Mouse (Mus musculus) ovary, postnatal 14 days (tissue): ENCODE measurements around the gene Ildr1.

Experiments
- DNase-seq: peaks from one replicate; pipeline ENCODE4 v3.0.0; 2022; ENCODE audit warnings: low spot score

Gene Ildr1

GRCm38 (mm10) chr16:36693818-36694413 is at the start of gene Ildr1:
Ildr1 (plus strand) TSS chr16:36693978.
- DNase-seq: peak; percentile 13

GRCm38 (mm10) chr16:36645124-36645523 is 48.7 kb upstream of the Ildr1 start:
- no peak for DNase-seq

- no peak for DNase-seq
Observed at GRCm38 (mm10) chr16:36649304-36649703, 44.5 kb upstream of the Ildr1 start.

GRCm38 (mm10) chr16:36650511-36650910 is 43.3 kb upstream of the Ildr1 start:
- no peak for DNase-seq

GRCm38 (mm10) chr16:36651174-36651766 is 42.5 kb upstream of the Ildr1 start:
- DNase-seq: no peak

- DNase-seq: no peak
Observed at GRCm38 (mm10) chr16:36655199-36655598, 38.6 kb upstream of the Ildr1 start.

- no peak for DNase-seq
Observed at GRCm38 (mm10) chr16:36655910-36656309, 37.9 kb upstream of the Ildr1 start.

GRCm38 (mm10) chr16:36661330-36661729 is 32.4 kb upstream of the Ildr1 start:
- DNase-seq: no peak

GRCm38 (mm10) chr16:36663484-36663883 is 30.3 kb upstream of the Ildr1 start:
- no peak for DNase-seq

- DNase-seq: no peak
Observed at GRCm38 (mm10) chr16:36665782-36666181, 28.0 kb upstream of the Ildr1 start, which contains the start of gene Cd86. Cd86 (minus strand) TSS chr16:36666081.

GRCm38 (mm10) chr16:36666448-36667017 is 27.2 kb upstream of the Ildr1 start:
- no peak for DNase-seq

GRCm38 (mm10) chr16:36670590-36670989 is 23.2 kb upstream of the Ildr1 start:
- no peak for DNase-seq

GRCm38 (mm10) chr16:36673196-36673595 is 20.6 kb upstream of the Ildr1 start:
- DNase-seq: no peak

GRCm38 (mm10) chr16:36674457-36675204 is 19.1 kb upstream of the Ildr1 start:
- DNase-seq: no peak

GRCm38 (mm10) chr16:36675304-36675703 is 18.5 kb upstream of the Ildr1 start:
- DNase-seq: no peak

- DNase-seq: no peak
Observed at GRCm38 (mm10) chr16:36675902-36676301, 17.9 kb upstream of the Ildr1 start.

- DNase-seq: no peak
Observed at GRCm38 (mm10) chr16:36681829-36682228, 11.9 kb upstream of the Ildr1 start.

GRCm38 (mm10) chr16:36684325-36684918 is 9.4 kb upstream of the Ildr1 start:
- DNase-seq: no peak

GRCm38 (mm10) chr16:36688076-36688475 is 5.7 kb upstream of the Ildr1 start:
- DNase-seq: no peak

- no peak for DNase-seq
Observed at GRCm38 (mm10) chr16:36691484-36691883, 2.3 kb upstream of the Ildr1 start.

- no peak for DNase-seq
Observed at GRCm38 (mm10) chr16:36694798-36695290, 1.1 kb downstream of the Ildr1 start.

GRCm38 (mm10) chr16:36697331-36697730 is 3.6 kb downstream of the Ildr1 start:
- no peak for DNase-seq
